Mouse (Mus musculus) mammary gland, adult 2 months (tissue): ENCODE measurements around the gene Cyfip2. TPM values are rescaled to one million over a fixed set of nuclear protein-coding genes. Genes with fewer than 3 reads are reported as not detected.

ENCODE experiments used
- polyA plus RNA-seq: library from polyadenylated mRNA; depleted of rRNA; stranded (reverse); fragments of >200 nt; gene quantifications from 2 replicates; pipeline ENCODE4 v1.2.3, GENCODE M21; 2012; ENCODE audit warnings: low replicate concordance; rRNA removed

Gene Cyfip2
- 8.6 and 14.7 TPM in 2 replicates for polyA plus RNA-seq

DNA sequence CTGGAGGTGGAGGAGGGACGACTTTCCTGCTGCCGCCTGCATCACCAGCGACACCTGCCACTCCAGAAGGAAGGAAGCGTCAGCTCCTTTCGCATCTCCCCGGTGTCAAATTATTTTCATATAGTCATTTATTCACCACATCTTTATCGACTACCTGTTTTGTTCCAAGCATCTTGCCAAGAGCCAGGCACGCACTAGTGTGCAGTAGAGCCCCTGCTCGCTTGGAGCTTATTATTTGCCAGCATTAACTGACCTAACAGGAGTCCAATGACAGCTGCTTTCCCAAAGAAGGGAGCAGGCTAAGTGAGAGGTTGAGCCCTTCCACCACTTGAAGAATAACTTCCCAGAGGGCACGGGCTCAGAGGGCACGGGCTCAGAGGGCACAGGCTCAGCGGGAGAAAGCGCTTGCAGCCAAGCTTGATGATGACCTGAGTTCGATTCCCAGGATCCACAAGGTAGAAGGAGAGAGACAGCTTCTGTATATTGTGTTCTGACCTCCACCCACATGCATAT is at the start of gene Cyfip2:
Gene Cyfip2, minus strand, starts transcription at position 337 of the 513 bp plus-strand sequence.

DNA sequence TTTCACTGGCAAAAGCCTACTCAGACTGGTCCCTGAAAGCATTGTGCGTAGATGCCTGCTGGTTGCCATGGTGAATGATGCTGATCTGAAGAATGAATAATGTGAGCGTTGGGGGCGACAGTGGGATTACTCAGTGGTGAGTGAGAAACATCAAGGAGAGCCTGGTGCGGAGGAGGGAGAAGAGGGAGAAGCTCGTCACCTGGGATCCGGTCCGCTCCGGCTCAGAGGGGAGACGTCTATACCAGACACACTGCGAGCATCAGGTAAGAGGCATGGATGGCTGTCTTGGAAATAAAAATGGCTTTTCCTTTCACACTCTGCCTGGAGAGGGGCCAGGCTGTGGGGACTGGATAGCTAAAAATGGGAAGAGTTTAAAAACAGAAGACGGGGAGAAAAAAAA is 77.3 kb downstream of the Cyfip2 start, which contains the start of gene Fndc9:
Gene Fndc9, plus strand, starts transcription at position 198 of the 400 bp plus-strand sequence.

DNA sequence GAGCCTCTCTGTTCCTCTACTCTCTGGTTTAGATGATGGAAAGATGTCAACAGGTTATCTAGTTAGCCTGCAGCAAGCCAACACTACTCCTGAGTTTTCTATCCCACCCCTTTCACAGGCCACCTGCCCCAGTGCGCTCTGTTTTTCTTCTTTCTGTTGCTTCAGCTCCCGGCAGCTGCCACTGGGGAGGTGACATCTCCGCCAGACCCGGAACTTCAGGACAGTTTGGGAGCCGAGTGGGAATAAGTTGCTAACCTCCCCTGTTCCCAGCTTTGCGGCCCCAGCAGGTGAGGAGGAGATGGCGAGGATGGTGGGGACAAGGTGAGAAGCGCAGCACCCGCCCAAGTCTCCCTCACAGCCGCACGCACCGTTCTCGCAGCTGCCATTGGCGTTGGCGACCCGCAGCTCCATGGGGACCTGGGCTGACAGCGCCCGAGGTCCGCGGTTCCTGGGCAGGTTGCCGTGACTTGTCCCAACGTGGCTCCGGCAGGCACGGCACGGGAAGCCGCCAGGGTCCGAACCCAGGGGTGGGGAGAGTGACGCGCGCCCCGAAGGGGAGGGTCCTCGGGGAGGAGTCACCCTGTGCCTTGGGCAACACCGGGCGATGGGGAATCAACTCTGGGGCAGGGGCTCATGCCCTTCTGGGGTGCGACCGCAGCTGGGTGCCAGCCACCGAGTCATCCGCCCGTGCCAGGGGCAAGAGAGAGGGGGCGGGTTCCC is 146.6 kb downstream of the Cyfip2 start, which contains the start of gene Nipal4:
Gene Nipal4, minus strand, starts transcription at position 643 of the 720 bp plus-strand sequence.

Other genes with a start within 250 kb of the Cyfip2 start
- 0.87 and 3.2 TPM in 2 replicates for gene Nipal4, start 146.4 kb downstream of the Cyfip2 start, polyA plus RNA-seq
- 0.07 and 0.68 TPM in 2 replicates for gene Fndc9, start 77.3 kb downstream of the Cyfip2 start, polyA plus RNA-seq
- 9.9 and 10.8 TPM in 2 replicates for gene Itk, start 76.7 kb upstream of the Cyfip2 start, polyA plus RNA-seq
- gene Fam71b, start 83.7 kb upstream of the Cyfip2 start, polyA plus RNA-seq = 0.27 and 0.68 TPM in 2 replicates
- gene Med7, start 124.1 kb upstream of the Cyfip2 start, polyA plus RNA-seq = 12.8 and 16.0 TPM in 2 replicates
- gene Havcr2, start 142.1 kb upstream of the Cyfip2 start, polyA plus RNA-seq = 0.48 and 0.69 TPM in 2 replicates
- gene Gm12169, start 211.4 kb upstream of the Cyfip2 start, polyA plus RNA-seq = not detected in 2 replicates